Mouse (Mus musculus): ENCODE results near the gene Nfya.
"Not testable (repeated sequence)": the region's sequence is repeated elsewhere in the genome, so short reads cannot be mapped to it uniquely, and the experiment has no call there.

Gene Nfya

DNA sequence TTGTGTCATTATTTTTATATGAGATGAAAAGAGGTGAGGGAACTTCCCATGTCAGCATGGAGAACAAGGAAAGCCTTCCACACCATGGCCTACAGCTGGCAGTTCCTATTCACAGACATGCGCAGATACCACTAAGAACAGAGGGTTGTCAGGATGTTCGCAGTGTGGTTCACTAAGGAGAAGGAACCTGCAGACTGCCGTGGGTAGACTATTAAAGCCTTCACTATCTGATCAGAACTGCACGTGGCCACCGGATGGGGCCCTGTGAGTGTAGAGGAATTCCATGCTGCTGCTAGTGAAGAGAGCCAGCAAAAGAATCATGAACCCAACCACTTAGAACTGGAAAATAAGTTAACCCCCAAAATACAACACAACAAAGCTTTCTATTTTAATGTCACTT lies 20.3 kb downstream of the Nfya start:
- no peak for DNase-seq

DNA sequence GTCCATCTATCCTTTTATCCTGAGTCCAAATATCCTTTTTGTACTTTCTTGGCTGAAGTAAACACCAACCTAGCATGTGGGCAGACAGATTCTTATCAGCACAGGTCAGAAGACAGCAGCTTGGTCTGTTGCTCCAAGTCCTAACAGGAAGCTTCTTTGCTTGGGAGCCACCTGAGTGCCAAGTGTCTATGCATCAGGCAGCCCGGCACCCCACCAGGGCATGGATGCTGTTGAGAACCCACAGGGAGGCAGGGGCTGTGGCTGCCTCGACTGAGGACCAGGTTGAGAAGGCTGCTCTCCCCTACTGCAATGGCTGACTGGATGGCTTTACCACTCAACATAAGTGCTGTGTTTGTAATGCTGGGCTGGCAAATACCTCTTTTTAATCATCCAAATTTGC lies 21.0 kb downstream of the Nfya start:
- DNase-seq = no peak

DNA sequence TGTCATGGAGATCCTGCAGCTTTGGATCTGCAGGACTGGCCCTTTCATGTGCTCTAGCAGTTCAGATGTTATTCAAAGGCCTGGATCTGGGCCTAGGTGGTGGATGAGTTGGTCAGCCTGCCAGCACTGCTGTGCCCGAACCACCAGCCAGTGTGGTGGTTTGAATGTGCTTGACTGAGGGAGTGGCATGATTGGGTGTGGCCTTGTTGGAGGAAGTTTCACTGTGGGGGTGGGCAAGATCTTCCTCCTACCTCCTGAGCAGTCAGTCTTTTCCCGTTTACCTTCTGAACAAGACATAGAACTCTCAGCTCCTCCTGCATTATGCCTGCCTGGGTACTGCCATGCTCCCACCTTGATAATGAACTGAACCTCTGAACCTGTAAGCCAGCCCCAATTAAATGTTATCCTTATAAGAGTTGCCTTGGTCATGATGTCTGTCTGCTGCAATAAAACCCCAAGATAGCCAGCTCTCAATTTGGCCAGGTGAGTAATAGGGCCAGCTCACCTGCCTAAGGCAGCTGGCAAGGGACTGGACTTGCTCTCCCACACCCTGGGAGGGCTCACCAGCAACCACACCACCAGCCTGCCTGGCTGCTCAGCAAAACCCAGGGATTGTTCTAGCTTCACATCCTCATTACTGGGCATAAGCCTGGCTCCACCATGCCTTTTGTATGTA lies 23.8 kb downstream of the Nfya start:
- DNase-seq = no peak

DNA sequence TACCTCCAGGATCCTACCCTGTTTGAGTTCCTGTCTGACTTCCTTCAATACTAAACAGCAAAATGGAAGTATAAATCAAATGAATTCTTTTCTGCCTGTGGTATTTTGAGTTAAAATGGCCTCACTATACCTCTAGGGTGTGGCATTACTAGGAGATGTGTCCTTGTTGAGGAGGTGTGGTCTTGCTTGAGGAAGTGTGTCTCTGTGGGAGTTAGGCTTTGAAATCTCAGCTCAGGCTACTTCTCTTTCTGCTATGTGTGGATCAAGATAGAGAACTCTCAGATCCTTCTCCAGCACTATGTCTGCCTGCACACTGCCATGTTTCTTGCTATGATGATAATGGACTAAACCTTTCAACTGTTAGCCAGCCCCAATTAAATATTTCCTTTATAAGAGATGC lies 30.7 kb downstream of the Nfya start:
- no peak for DNase-seq

DNA sequence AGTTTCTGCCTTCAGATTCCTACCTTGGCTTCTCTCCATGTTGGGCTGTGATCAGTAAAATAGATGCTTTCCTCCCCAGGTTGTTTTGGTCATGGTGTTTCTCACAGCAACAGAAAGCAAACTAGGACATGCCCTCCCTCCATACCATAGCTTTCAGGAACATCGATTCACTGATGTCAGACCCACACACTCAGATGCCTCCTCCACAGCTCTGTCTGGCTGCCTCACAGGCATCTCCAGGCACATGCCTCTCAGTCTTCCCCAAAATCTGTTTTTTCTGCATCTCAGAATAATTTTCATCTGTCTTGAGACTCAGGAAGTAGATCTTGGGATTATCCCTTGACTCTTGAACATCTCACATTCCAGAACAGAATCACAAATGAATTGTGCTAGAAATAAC lies 33.6 kb downstream of the Nfya start:
- DNase-seq = no peak

DNA sequence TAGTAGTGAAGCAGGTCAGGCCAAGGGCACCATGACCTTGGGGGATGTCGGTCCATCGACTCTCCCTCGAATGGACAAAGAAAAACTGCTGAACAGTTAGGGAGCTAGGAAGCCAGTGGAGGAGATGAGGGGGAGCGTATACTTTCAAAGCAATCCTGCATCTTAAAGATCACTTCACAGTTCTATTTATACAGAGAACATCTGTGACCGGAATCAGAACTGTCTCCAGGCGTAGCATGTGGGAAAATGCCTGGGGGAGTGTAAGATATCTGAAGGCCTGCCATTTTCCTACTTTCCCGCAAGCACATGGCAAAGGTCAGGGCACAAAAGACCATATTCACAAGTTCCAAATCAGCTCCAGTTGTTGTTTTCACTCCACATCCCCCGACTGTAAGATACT lies 36.7 kb downstream of the Nfya start:
- DNase-seq = no peak

DNA sequence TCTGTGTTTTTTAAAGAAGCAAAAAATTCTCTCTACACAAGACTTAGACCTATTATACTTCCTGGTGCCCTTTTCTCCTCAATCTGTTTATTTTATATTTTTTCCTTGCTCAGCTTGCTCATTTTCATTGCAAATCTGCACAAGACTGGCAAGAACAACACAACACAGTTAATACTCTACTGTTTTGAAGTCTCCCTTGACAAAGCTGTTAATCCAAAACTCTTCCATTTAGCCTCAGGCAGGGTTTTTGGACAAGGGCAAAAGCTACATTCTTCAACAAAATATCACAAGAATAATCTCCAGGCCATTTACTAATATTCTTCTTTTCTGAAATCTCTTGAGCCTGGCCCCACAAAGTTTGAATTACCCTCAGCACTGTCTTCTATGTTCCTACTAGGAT lies 38.1 kb downstream of the Nfya start:
- DNase-seq = no peak

DNA sequence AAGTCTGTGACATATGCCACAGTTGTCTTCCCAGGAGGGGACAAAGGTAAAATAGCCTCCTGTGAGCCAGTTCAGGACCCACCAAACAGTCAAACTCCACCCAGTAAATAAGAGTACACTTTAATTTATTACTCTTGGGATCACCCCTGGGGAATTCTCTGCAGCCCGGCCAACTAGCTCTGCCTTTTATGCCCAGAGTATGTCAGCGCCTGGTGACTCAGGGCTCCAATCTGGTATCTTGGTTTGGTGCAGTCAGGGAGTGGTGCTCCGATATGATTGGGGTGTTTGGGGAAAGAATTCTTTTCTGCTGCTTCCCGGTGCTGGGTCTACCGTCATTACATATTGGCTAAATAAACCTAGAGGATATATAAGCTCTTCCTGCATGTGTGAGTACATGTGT lies 42.9 kb downstream of the Nfya start:
- DNase-seq = no peak

DNA sequence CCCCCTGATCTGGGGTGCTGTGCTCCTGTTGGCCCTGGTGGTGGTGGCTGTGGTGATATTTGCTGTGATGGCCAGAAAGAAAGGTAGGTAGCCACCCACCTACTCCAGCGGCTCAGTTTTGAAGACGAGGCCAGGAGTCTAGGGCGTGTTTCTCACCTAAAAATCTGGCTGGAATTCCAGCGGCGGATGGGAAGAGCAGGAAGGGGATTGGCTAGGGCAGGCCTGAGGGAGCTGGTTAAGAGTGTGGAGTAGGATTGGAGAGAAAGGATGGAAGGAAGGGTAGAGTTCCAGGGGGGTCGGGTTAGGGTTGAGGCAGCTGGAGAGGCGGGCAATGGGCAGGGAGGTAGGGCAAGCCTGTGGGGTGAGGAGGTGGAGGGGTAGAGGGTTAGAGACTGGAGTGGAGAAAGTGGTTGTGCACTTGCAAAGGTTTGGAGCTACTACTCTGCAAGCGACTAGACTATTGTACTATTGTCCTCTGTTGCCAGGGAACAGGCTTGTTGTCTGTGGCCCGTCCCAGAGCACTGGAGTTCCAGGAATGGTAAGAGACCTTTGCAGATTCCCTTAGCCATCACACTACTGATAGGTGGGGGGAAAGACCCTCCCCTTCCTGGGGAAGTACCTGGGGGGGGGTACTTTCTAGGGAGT lies 44.1 kb downstream of the Nfya start:
- no peak for DNase-seq

DNA sequence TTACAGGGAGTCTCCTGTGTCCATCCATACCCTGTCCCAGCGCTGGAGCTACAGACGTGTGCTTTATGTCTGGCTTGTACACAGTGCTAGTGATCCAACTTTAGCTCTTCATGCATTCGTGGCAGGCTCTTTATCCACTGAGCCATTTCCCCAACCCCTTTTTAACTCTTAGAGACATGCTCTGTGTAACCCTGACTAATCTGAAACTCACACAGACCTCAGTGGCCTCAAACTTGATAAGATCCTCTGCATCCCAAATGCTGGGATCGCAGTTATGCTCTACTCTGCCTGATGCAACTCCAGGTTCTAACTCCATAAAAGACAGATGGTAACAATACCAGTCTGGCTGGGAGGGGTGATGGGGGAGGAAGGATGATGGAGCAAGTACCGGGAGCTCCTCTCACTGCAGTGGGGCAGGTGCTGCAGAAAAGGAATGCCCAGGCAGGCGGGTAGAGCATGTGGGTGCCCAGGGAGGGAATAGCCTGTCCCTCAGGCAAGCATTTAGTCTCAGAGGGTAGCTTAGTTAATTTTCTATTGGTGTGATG lies 46.2 kb downstream of the Nfya start:
- DNase-seq = no peak

DNA sequence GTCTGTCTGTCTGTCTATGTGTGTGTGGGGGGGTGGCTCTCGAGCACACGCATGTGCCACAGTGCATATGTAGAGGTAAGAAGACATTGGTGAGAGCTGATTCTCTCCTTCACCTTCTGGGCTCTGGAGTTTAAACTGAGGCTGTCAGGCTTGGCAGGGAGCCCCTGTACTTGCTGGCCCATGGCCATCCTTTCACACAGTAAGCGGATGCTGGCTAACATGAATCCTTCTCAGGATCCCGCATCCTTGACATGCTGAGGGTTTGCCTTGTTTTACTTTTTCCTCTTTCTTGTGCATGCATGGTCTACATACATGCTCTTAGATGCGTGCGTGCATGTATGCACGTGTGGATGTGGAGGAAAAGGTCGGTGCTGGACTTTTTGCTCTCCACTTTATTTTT lies 46.7 kb downstream of the Nfya start:
- DNase-seq = no peak

DNA sequence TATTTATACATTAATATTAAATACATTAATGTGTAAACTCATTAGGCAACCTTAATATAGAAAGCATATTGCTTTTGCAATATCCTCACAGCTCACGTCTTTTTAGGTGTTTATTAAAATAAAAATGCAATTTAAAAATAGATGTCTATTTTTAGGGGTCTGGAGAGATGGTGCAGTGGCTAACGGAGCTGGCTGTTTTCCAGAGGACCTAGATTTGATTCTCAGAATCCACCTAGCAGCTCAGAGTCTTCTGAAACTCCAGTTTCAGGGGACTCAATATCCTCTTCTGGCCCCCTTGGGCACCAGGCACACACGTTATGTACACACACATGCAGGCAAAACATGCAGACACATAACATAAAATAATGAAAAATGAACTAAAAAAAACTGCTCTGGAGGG lies 47.4 kb downstream of the Nfya start:
- DNase-seq = no peak

DNA sequence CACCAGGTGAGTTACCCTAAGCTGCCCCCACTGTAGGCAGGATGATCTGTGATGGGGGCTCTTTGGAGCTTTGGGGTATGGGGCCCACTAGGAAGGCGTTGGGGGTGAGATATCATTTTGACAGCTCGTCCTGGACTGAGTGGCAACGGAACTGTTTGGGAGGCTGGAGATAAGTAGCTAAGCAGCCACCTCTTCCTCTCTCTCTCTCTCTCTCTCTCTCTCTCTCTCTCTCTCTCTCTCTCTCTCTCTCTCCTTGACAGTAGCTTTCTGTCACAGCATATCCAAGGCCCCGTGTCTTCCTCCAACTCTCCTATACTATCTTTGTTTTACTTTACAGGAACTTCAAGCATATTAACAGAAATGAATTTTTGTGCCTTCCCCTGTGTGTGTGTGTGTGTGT lies 49.2 kb downstream of the Nfya start:
- DNase-seq = no peak

DNA sequence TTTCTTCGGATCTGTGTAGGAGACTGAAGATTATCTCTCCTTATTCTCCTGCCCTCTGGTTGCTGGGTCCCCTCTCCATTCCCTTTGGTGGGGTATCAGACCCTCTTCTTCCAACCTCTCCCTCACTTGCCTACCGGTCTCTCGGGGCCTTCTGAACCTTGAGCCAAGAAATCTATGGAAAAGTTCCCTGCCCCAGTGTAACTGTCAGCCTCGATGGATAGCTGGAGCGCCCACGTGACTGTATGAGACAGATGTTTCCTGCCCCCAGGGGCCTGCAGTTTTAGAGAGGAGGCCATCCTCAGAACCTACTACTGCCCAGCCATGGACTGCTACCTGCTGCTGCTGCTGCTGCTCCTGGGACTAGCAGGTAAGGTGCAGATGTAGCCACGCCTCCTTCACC lies 50.1 kb downstream of the Nfya start, which contains the start of gene Treml1:
Gene Treml1, plus strand, starts transcription at position 301 of the 400 bp plus-strand sequence.
- no peak for DNase-seq

DNA sequence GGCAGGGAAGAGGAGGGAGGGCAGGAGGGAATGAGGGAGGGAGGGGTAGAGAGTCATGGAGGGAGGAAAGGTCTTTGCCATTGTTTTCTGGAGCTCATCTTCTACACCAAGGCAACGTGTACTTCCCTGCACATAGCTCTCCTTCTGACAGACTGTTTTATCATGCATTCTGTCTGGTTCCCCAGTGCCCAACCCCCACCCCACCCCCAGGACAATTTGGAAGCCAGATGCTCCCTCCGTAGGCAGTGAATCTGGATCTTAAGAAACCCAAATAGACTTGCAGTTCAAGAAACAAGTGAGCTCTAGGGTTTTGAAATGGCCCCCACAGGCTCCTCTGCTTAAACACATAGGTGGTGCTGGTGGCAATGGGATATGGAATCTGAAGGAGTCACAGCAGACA lies 51.8 kb downstream of the Nfya start:
- DNase-seq = no peak

DNA sequence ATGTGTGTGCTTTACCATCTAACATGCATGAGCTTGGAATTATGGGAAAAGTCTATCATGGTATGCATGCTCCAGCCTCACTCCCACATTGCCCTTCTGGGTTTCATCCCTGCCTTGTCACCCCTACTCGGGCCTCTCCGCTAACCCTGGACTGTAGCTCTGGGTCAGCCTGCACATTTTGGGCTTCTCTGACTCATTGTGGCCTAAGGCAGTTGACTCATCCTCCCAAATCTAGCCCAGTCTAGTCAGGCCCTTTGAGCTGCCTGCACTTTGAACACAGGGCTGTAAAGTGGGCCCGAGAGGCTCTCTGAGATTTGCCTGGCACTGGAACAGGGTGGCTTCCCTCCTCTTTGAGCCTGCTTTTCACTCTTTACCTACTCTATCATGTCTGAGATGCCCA lies 53.9 kb downstream of the Nfya start:
- no peak for DNase-seq

DNA sequence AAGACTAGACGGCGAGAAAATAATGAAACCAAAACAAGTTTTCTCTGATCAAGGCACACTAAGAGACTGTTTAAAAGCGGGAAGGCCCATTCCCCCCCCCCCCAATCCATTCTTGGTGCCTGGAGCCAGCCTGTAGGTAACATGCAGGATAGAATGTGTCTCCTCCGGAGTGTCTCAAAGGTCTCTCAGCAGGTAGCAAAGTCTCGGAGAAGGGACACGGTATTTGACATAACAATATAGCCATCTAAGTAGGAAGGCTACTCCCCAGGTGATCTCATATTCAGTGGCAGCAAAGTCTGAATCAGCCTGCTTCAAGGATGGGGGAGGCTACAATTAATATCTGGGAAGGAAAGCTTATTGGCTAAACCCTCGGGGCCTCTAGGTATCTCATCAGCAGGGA lies 56.7 kb downstream of the Nfya start:
- not testable (repeated sequence) for DNase-seq

DNA sequence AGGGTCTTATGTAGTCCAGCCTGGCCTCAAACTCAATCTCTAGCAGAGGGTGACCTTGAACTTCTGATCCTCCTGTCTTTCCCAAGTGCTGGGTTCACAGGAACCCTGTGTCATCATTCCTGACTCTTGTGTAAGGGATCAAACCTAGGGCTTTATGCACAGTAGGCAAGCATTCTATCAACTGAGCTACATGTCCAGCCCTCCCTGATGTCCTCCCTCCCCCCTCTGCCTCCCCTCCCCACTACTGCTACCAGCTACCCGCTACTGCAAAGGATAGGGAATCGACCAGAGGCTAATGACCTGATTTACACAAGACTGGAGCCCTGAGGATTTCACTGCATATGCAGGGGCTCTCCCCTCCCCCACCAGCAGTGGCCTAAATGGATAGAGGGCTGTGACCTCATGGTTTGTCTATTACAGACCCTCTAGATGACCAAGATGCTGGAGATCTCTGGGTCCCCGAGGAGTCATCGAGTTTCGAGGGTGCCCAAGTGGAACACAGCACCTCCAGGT lies 59.0 kb downstream of the Nfya start:
- no peak for DNase-seq

DNA sequence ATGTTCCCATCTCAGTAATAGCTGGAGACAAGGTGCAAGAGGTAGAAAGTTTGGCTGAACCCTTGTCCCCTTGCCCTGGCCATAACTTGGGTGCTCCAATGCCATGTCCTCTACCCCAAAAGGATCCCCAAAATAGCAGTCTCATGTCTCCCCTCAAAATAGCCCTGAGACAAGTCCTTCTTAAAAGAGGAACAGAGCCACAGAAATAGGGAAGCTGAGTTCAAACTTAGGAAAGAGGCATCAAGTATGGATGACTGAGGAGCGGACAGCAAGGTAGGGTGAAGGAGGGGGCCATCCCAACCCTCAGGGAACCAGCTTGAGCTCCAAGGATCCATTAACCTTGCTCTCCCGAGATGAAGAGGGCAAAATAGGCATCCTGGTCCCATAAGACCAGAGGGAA lies 62.4 kb downstream of the Nfya start:
- no peak for DNase-seq

DNA sequence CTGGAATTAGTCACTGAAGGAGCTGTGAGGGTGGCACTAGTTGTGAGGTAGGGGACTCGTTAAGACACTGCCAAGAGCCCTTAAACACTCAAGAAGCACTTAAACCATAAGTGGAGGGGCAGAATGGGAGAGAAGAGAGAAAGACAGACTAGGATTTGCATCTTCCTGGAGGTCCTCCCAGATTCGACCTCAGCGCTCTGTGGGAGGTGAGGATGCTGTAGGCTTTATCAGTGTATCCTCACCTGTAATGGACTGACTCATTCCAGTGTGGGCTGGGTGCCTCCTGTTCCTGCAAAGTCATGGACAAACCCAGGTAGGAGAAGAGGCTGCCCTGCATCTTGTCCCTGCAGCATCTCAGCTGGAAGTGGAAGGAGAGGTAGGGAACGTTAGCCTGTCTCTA lies 62.9 kb downstream of the Nfya start:
- no peak for DNase-seq

DNA sequence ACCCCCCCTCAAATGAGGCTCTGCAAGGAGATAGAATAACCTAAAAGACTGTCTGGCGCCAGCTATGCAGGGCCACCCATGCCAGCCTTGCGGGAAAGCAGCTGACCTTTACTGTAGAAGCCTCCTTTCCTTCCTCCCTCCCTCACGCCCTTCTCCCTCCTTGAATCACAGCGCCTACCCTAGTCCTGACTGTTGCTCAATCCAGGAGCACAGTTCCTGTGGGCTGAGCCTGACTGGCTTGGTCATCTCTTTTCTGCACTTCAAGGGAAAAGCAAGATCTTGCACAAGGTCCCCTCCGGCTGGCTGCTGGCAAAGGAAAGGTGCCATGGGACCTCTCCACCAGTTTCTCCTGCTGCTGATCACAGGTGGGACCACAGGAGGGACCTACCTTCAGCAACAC lies 63.5 kb downstream of the Nfya start, which contains the start of gene Trem2:
Gene Trem2, plus strand, starts transcription at position 171 of the 400 bp plus-strand sequence.
- DNase-seq = no peak

DNA sequence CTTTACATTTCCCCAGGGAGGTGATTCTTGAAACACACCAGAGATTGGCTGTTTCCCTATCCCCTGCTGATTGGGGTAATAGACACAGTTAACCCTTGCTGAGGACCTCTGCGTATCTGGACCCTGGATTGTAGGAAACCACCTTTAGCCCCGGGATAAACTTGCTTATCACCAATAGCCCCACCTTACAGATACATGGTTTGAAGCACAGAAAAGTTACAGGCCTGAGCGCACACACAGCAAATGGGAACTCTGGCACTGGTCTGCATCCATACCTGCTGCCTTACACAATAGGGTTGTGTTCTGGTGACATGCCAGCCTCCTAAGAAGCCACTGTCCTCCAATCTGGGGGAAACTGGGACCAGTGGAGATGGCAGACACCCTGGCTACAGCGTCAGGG lies 63.9 kb downstream of the Nfya start:
- no peak for DNase-seq

DNA sequence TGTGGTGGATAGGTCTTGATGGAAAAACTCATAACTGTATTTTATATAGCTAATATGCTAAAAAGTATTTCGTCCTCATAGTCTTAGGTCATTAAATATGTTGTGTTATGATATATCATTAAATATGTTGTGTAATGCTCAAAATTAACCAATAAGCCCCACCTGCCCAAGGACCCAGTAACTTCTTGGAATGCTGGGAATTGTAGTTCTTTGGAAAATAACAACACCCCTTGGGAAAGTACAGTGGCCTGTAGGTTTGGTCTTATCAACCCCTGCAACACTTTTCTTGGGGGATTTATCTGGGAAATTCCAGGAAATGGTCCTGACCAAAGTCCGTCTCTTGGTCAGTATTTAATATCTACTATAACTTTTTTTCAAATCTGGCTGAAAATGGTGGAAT lies 66.6 kb downstream of the Nfya start:
- no peak for DNase-seq

DNA sequence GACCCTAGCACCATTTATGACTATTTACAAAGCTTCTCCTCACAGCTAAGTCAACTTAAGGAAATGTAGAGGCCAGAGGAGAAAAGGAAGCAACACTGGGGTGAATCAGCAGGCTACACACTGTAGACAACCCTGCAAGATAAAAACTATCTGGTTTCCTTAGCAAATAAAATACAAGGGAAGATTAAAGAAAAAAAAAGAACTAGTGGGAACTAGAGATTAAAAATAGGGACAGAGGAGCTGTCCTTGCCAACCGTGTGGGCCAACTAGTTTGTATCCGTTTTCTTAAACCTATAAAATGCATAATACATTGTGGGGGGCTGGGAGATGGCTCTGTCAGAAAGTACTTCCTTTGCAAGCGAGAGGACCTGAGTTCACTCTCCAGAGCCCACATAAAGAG lies 67.8 kb downstream of the Nfya start:
- no peak for DNase-seq
